ENCODE assay signal across 16 mouse cellular contexts in genomic region chr5:38199686-38200085, GRCm38 (mm10).
"Had no signal": no experiment of that assay in that cellular context is flagged by ENCODE, and none has a peak within 500 bp of the region (broad histone marks: within the 10 kb centered on the region; RNA-seq: fewer than 3 reads in every experiment).

No protein-coding gene starts in this region.

- DNase-seq: lung, adult 18-20 months; lung, embryonic 14.5 days; lung, postnatal 10 days; lung, postnatal 4 days; midbrain, embryonic 14.5 days; right cerebral cortex, postnatal 25 days; right cerebral cortex, postnatal 4 days; spleen, adult 18-20 months; thymus, adult 18-20 months; thymus, postnatal 14 days; thymus, postnatal 36 days had no signal

- H3K4me3 ChIP-seq: midbrain, embryonic 10.5 days; midbrain, embryonic 12.5 days; myocyte; neural tube, embryonic 13.5 days; neural tube, embryonic 15.5 days had no signal

- H3K27ac ChIP-seq: midbrain, embryonic 10.5 days; midbrain, embryonic 12.5 days; neural tube, embryonic 13.5 days; neural tube, embryonic 15.5 days had no signal

- H3K27me3 ChIP-seq: neural tube, embryonic 13.5 days; neural tube, embryonic 15.5 days had no signal

- H3K4me1 ChIP-seq: neural tube, embryonic 13.5 days; neural tube, embryonic 15.5 days had no signal
